Mouse (Mus musculus) brown adipose tissue, adult 24 weeks (tissue): ENCODE measurements around the gene Sfi1. TPM values are rescaled to one million over a fixed set of nuclear protein-coding genes. Genes with fewer than 3 reads are reported as not detected.
"Not testable (repeated sequence)": the region's sequence is repeated elsewhere in the genome, so short reads cannot be mapped to it uniquely, and the experiment has no call there.

Source experiments
- H3K27ac ChIP-seq: fragments of 200-500 bp; replicated peaks from 2 replicates; pipeline ENCODE4 v1.5.1; 2012; ENCODE audit warnings: low read depth, mild to moderate bottlenecking, low read length
- H3K4me1 ChIP-seq: fragments of 200-500 bp; 2 replicates; pipeline ENCODE4 v1.6.1; 2012; ENCODE audit warnings: low read length, mixed read lengths; ENCODE audit not compliant: control insufficient read depth, insufficient read depth, insufficient read length
- H3K4me3 ChIP-seq: fragments of 200-500 bp; 2 replicates; pipeline ENCODE4 v1.5.1; 2012; ENCODE audit warnings: low read depth, mild to moderate bottlenecking, low read length, moderate library complexity; ENCODE audit not compliant: insufficient read depth
- polyA plus RNA-seq: library from polyadenylated mRNA; stranded (reverse); fragments of >200 nt; gene quantifications from 2 replicates; pipeline ENCODE4 v1.2.4, GENCODE M21; 2012; ENCODE audit not compliant: missing spikeins, insufficient read depth, insufficient read length

Sfi1 gene
- polyA plus RNA-seq, 1 experiment = 3.1 TPM

DNA sequence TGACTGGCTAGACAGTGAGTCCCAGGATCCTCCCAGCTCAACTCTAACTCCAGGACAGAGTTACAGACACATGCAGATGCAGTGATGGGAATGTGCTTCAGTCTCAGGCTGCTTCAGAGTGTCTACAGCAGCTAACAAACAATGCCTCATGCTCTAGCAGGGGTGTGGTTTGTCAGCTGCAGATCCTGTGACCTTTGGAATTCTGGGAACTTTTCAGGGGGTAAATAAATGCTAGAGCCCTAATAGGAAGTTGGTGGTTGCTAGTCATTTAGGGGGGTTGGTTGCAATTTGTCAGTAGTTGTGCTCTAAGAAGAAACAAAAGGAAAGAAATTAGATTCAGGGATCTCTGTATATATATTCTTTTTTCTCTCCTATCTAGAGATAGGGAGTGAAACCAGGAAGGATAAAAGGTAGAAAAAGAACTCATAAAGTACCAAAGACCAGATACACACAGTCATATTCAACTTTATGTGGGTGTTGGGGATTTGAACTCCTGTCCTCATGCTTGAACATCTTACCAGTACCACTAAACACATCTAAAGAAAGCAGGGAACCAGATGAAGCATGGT, 52.2 kb downstream of the Sfi1 start:
- not testable (repeated sequence) for H3K27ac ChIP-seq, H3K4me3 ChIP-seq, H3K4me1 ChIP-seq

DNA sequence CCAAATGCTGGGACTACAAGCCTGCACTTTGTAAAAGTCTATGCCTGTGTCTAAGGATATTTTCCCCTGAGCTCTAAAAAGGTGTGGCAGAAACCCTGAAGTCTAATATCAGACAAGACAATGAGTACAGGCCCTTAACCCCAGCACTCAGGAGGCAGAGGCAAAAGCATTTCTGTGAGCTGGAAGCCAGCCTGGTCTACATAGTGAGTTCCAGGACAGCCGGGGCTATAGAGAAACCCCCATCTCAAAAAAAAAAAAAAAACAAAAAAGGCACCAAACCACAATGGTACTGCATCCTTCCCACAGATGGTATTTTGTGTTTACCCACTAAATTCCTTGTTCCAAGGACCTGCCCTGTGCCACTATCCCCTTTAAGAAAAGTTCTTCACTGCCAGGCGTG, 54.9 kb downstream of the Sfi1 start:
- not testable (repeated sequence) for H3K27ac ChIP-seq, H3K4me3 ChIP-seq, H3K4me1 ChIP-seq

GRCm38 (mm10) chr11:3137279-3137678, 56.0 kb downstream of the Sfi1 start:
- not testable (repeated sequence) for H3K4me3 ChIP-seq

GRCm38 (mm10) chr11:3135956-3136355, 57.3 kb downstream of the Sfi1 start:
- not testable (repeated sequence) for H3K4me3 ChIP-seq, H3K27ac ChIP-seq, H3K4me1 ChIP-seq

More at GRCm38 (mm10) chr11:3137279-3137678, 56.0 kb downstream of the Sfi1 start:
- H3K27ac ChIP-seq, H3K4me1 ChIP-seq: not testable (repeated sequence)

DNA sequence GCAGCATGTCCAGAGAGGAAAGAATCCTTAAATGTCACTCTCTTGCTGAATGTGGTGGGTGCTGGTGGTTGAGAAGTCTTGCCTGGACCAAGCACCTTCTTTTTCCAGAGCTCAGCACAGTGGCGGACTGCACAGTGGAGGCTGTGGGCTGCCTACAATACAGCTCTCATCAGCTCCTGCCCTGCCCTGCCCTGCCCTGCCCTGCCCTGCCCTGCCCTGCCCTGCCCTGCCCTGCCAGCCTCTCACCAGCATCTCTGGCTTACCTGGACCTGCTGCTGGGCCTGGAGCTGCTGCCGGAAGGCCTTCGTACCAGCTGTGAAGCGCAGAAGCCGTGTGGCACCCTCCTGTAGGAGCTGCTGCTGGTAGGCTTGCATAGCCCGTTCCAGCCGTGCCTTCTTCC, 57.9 kb downstream of the Sfi1 start:
- H3K4me3 ChIP-seq, H3K27ac ChIP-seq, H3K4me1 ChIP-seq: not testable (repeated sequence)

DNA sequence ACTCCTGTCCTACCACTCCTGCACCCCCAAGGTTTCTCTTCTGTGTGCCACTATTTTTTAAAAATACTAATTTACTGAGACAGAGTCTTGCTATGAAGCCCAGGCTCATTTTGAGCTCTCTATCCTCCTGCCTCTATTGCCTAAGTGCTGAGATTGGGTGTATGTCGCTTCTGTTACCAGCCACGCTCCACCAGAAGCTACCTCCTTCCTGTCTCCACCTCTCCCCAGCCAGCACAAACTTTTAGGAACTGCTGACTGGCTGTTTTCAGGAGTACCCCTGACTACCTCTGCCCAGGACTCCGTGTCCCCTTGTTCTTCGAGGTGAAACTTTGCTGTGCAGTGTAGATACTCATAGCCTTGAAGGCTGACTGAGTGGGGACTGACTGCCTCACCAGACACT, 59.9 kb downstream of the Sfi1 start:
- not testable (repeated sequence) for H3K27ac ChIP-seq, H3K4me3 ChIP-seq, H3K4me1 ChIP-seq

GRCm38 (mm10) chr11:3132957-3133356, 60.3 kb downstream of the Sfi1 start:
- not testable (repeated sequence) for H3K4me1 ChIP-seq, H3K4me3 ChIP-seq, H3K27ac ChIP-seq

- not testable (repeated sequence) for H3K27ac ChIP-seq, H3K4me1 ChIP-seq, H3K4me3 ChIP-seq
Measured at GRCm38 (mm10) chr11:3132001-3132400, 61.3 kb downstream of the Sfi1 start.

GRCm38 (mm10) chr11:3129852-3130251, 63.4 kb downstream of the Sfi1 start:
- not testable (repeated sequence) for H3K27ac ChIP-seq, H3K4me1 ChIP-seq, H3K4me3 ChIP-seq

GRCm38 (mm10) chr11:3129276-3129675, 64.0 kb downstream of the Sfi1 start:
- not testable (repeated sequence) for H3K4me3 ChIP-seq, H3K27ac ChIP-seq, H3K4me1 ChIP-seq

GRCm38 (mm10) chr11:3127303-3127795, 65.9 kb downstream of the Sfi1 start:
- not testable (repeated sequence) for H3K4me3 ChIP-seq, H3K4me1 ChIP-seq, H3K27ac ChIP-seq

DNA sequence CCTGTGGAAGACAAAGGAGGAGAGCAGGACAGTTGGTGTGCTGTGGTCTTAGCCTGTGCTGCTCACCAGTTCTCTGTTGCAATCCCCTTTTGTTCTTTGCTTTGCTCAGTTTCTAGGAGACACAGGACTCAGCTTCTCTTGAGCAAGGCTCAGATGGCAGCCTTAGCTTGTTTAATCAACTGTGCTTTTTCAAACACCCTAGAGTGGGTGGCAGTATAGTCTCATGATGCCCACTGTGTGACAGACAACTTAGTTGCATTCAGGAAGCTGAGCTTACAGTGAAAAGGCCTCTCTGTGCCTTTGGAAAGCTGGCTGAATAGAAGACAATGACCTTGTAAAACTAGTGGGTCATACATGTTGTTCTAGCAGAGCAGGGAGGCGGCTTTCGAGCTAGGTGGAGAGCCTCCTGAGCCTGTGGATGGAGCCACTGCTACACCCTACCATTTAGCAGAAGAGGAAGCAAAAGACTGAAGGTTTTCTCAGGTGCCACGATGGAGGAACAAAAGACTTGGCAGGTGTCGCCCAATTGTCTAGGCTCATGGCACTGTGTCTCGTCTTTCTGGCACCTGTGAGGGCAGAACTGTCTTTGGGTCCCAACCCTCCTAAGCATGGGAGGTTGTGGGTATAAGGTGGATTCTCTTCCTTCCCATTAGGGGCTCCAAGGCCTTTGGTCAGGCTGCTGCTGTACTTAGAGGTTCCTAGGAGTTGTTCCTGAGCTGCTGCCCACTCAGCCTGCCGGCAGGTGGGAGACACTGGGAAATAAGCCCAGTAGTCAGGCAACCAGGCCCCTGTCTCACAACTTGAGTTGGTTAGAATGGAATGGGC, 66.6 kb downstream of the Sfi1 start:
- not testable (repeated sequence) for H3K27ac ChIP-seq, H3K4me3 ChIP-seq, H3K4me1 ChIP-seq

- not testable (repeated sequence) for H3K4me3 ChIP-seq, H3K4me1 ChIP-seq, H3K27ac ChIP-seq
Measured at GRCm38 (mm10) chr11:3125922-3126321, 67.3 kb downstream of the Sfi1 start.

GRCm38 (mm10) chr11:3124932-3125810, 68.1 kb downstream of the Sfi1 start:
- not testable (repeated sequence) for H3K4me3 ChIP-seq, H3K27ac ChIP-seq, H3K4me1 ChIP-seq

DNA sequence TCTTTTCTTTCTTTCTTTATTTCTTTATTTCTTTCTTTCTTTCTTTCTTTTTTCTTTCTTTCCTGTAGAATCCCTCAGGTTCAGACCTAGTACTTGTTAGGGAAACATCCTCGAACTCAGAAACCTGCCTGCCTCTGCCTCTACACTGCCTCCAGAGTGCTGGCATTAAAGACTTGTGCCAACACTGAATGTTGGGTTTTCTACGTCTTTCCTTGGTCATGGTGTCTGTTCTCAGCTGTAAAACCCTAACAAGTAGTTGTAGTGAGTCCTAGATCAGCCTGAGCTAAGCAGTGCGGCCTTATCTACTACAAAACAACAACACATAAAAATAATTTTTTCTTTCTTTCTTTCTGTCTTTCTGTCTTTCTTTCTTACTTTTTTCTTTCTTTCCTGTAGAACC, 78.9 kb downstream of the Sfi1 start:
- Histone ChIP-seq H3K4me3 (no peak overlapping the region), H3K27ac (no peak overlapping the region), H3K4me1 (no peaks in the 10 kb centered on the region)
